Mouse (Mus musculus): ENCODE data around the gene Bex6. TPM values are rescaled to one million over a fixed set of nuclear protein-coding genes. Genes with fewer than 3 reads are reported as not detected.

The Bex6 gene
- total RNA-seq (2021) (not detected), polyA plus RNA-seq (2012; rRNA removed) (not detected in 2 replicates)
- long read RNA-seq = 0 reads

DNA sequence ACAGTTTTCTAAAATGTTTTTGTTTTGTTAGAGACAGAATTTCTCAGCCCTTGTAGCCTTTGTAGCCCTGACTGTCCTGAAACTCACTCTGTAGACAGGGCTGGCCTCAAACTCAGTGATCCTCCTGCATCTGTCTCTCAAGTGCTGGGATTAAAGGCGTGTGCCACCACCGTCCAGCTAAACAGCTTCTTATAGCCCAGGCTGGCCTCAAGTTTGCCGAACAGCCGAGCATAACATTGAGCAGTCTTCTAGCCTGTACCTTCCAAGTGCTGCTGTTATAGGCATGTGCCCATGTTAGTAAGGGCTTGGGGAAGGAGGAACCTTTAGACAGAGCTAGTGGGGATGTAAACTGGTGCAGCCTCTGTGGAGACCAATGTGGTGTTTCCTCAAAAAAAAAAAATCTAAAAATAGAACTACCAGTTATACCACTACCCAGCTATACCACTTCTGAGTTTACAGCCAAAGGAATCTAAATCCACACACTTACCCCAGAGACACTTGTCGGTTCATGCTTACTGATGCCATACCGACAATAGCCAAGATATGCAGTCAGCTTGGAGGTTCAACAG, at the start of gene Bex6:
Bex6 (plus strand) TSS at position 491 of the 569 bp plus-strand sequence.
- Histone ChIP-seq H3K4me1 (ENCODE audit: control insufficient read depth, insufficient read depth, low read length) (no peaks in the 10 kb centered on the region), H3K27ac (no peak within 1 kb of the TSS), H3K27me3 (ENCODE audit: control insufficient read depth, insufficient read depth, low read length) (no peaks in the 10 kb centered on the region), H3K79me2 (replicated peaks; ENCODE audit: control insufficient read depth, insufficient read depth, low read length) (no peaks in the 10 kb centered on the region), H3K36me3 (ENCODE audit: control insufficient read depth, insufficient read depth, low read length) (no peaks in the 10 kb centered on the region; the same call in 1 of the 2 replicates), H3K4me3 (no peak within 1 kb of the TSS), H3K9ac (ENCODE audit: low read depth, low read length) (no peak within 1 kb of the TSS)
- no peak for DNase-seq
- WGBS = 83% methylated on average over 6 of the region's 6 CpGs
- intact Hi-C loops (cut with DNase I) = no loop called here
- TF ChIP-seq POLR2A (IDR thresholded peaks at IDR 0.05; ENCODE audit: insufficient read depth, low read depth, low read length) = no peak
- TF ChIP-seq EP300 (IDR thresholded peaks at IDR 0.05; ENCODE audit: insufficient read depth, low read depth, low read length) = no peak
- TF ChIP-seq CTCF (IDR thresholded peaks at IDR 0.05) = no peak

DNA sequence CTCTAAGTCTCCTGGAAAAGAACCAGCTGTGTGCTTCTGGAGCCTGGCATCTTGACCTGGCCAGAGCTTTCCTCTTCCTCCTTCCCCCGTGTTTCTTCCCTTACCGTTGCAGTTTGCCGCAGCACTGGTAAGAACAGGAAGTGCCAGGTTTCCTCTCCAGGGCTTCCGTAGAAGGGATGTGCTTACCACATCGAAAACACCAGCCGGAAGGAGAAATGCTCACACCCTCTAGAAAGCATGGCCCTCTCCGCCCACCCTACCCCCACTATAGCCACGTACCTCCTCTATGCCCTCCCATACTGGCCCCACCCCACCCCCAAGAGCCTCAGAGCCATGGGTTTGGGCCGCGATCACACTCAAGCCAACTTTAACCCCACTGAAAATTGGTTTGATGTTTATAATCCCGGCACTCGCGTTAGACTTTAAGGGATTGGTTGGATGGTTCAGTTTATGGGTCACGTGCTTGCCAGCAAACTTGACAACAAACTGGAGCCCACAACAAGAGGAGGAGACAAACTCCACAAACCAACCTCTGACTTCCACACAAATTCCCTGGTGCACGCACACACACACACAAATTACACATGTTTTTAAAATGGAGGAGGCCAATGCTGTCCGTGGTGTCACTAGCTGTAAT, 49.3 kb upstream of the Bex6 start:
- no peaks in the 10 kb centered on the region for H3K79me2 ChIP-seq (replicated peaks; ENCODE audit: control insufficient read depth, insufficient read depth, low read length)
- 39% methylated on average over 16 of the region's 16 CpGs for WGBS
- intact Hi-C loops (cut with DNase I) = loop anchor here (2.0 kb wide), 1 partner anchor 46 kb away; no protein-coding TSS in a partner anchor
- peaks cover 4% of the 10 kb centered on the region for H3K4me1 ChIP-seq (ENCODE audit: control insufficient read depth, insufficient read depth, low read length)
- peak; percentile 55 to 76 for DNase-seq
- H3K9ac ChIP-seq (ENCODE audit: low read depth, low read length) = peak overlapping the region; percentile 2
- peak overlapping the region; percentile 65 for H3K27ac ChIP-seq
- H3K4me3 ChIP-seq = peak overlapping the region; percentile 45
- H3K27me3 ChIP-seq (ENCODE audit: control insufficient read depth, insufficient read depth, low read length) = no peaks in the 10 kb centered on the region
- no peaks in the 10 kb centered on the region for H3K36me3 ChIP-seq (ENCODE audit: control insufficient read depth, insufficient read depth, low read length)
- TF ChIP-seq EP300 (IDR thresholded peaks at IDR 0.05; ENCODE audit: insufficient read depth, low read depth, low read length) = 0 out of 2 replicates have a peak, but pooled peaks have one; percentile 54
- TF ChIP-seq POLR2A (IDR thresholded peaks at IDR 0.05; ENCODE audit: insufficient read depth, low read depth, low read length) = peak; percentile 49; the same call in 1 of the 2 replicates
- TF ChIP-seq CTCF (IDR thresholded peaks at IDR 0.05) = no peak

DNA sequence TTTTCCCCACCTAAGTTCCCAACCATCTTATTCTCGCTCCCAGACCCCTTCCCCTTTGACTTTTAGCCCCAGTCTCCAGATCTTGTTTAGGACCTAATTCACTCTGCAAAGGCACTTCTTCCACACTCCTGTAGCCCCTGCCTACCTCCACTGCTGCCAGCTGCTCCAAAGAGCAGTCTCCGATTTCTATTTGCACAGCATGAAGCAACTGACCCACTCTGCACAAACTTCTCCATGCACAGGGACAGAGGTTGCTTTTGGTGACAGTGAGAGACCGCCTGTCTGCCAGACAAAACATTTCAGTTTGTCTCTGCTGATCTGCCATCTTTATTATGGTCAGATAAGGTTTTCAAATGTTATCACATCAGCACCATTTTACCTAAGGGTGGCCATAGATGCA, 46.5 kb upstream of the Bex6 start:
- Histone ChIP-seq H3K4me1 (ENCODE audit: control insufficient read depth, insufficient read depth, low read length) (peaks cover 1% of the 10 kb centered on the region; the same call in 1 of the 2 replicates), H3K9ac (ENCODE audit: low read depth, low read length) (no peak overlapping the region), H3K36me3 (ENCODE audit: control insufficient read depth, insufficient read depth, low read length) (no peaks in the 10 kb centered on the region), H3K27me3 (ENCODE audit: control insufficient read depth, insufficient read depth, low read length) (no peaks in the 10 kb centered on the region), H3K4me3 (no peak overlapping the region), H3K79me2 (replicated peaks; ENCODE audit: control insufficient read depth, insufficient read depth, low read length) (no peaks in the 10 kb centered on the region), H3K27ac (no peak overlapping the region)
- no peak for DNase-seq
- no peak for TF ChIP-seq EP300 (IDR thresholded peaks at IDR 0.05; ENCODE audit: insufficient read depth, low read depth, low read length)
- TF ChIP-seq POLR2A (IDR thresholded peaks at IDR 0.05; ENCODE audit: insufficient read depth, low read depth, low read length) = no peak
- no peak for TF ChIP-seq CTCF (IDR thresholded peaks at IDR 0.05)
- WGBS = 89% methylated on average over 3 of the region's 3 CpGs
- intact Hi-C loops (cut with DNase I) = no loop called here

DNA sequence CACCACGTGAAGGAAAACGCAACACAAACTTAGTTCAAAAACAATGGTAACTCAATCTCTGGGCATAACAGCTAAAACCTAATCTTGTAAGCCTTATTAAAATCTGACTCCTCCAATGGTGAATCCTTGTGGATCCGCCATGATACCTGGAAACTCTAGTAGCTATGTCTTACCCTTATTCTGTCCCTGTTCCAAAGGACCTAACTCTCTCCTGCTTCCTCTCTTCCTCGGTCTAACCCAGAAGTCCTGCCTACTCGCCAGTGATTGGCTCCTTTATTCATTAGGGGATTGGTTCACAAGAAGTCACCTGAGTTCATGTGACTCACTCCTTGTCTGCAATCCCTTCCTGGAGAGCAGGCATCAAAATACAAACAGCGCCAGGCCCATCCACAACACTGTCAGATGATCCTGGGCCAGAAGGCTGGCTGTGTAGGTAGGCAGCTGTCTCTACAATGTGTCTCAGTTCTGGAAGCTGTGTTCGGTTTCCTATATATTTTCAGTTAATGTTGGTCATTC, 43.7 kb upstream of the Bex6 start:
- no peaks in the 10 kb centered on the region for H3K36me3 ChIP-seq (ENCODE audit: control insufficient read depth, insufficient read depth, low read length)
- WGBS = 85% methylated on average over 7 of the region's 7 CpGs
- no peaks in the 10 kb centered on the region for H3K79me2 ChIP-seq (replicated peaks; ENCODE audit: control insufficient read depth, insufficient read depth, low read length)
- no peaks in the 10 kb centered on the region for H3K4me1 ChIP-seq (ENCODE audit: control insufficient read depth, insufficient read depth, low read length)
- TF ChIP-seq POLR2A (IDR thresholded peaks at IDR 0.05; ENCODE audit: insufficient read depth, low read depth, low read length) (no peak), CTCF (IDR thresholded peaks at IDR 0.05) (no peak), EP300 (IDR thresholded peaks at IDR 0.05; ENCODE audit: insufficient read depth, low read depth, low read length) (no peak)
- no peaks in the 10 kb centered on the region for H3K27me3 ChIP-seq (ENCODE audit: control insufficient read depth, insufficient read depth, low read length)
- H3K27ac ChIP-seq = no peak overlapping the region
- intact Hi-C loops (cut with DNase I) = no loop called here
- no peak overlapping the region for H3K9ac ChIP-seq (ENCODE audit: low read depth, low read length)
- no peak for DNase-seq
- H3K4me3 ChIP-seq = no peak overlapping the region

DNA sequence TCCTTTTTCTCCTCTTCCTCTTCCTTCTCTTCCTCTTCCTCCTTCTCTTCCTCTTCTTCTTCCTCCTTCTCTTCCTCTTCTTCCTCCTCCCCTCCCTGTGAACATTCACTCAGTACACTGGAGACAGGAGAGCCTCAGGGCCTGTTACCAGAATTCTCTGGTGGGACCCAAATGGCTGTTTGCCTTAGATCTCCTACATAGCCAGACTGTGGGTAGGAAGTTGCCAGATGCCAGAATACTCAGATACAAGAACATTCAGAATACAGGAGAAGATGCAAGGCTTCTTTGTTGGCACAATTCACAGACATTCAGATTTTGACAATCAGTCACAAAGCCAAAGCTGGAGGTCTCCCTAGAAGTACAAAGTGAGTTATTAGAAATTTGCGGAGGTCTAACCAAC, 40.7 kb upstream of the Bex6 start:
- Histone ChIP-seq H3K36me3 (ENCODE audit: control insufficient read depth, insufficient read depth, low read length) (no peaks in the 10 kb centered on the region), H3K27me3 (ENCODE audit: control insufficient read depth, insufficient read depth, low read length) (no peaks in the 10 kb centered on the region), H3K4me1 (ENCODE audit: control insufficient read depth, insufficient read depth, low read length) (no peaks in the 10 kb centered on the region), H3K27ac (no peak overlapping the region), H3K79me2 (replicated peaks; ENCODE audit: control insufficient read depth, insufficient read depth, low read length) (no peaks in the 10 kb centered on the region), H3K4me3 (no peak overlapping the region), H3K9ac (ENCODE audit: low read depth, low read length) (no peak overlapping the region)
- intact Hi-C loops (cut with DNase I) = no loop called here
- TF ChIP-seq CTCF (IDR thresholded peaks at IDR 0.05) (no peak), EP300 (IDR thresholded peaks at IDR 0.05; ENCODE audit: insufficient read depth, low read depth, low read length) (no peak), POLR2A (IDR thresholded peaks at IDR 0.05; ENCODE audit: insufficient read depth, low read depth, low read length) (no peak)
- 86% methylated on average over 1 of the region's 1 CpGs for WGBS
- no peak for DNase-seq

DNA sequence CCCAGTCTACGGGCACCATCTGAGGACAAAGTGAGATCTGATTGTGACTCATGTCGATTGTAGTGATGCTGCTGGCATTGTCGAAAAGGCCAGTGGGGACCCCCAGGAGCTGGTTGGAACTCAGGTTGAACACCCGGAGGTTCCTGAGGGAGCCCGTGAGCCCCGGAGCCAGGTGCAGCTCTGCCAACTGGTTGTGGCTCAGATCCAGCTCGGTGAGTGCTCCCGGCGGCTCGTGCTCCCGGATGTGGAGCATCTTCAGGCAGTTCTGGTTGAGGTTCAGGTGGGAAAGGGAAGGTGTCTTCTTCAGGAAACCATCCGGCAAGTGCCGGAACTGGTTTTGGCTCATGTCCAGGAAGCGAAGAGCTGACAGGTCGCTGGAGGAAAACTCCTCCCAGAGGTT, 35.9 kb upstream of the Bex6 start:
- no peak for TF ChIP-seq EP300 (IDR thresholded peaks at IDR 0.05; ENCODE audit: insufficient read depth, low read depth, low read length)
- TF ChIP-seq POLR2A (IDR thresholded peaks at IDR 0.05; ENCODE audit: insufficient read depth, low read depth, low read length) = no peak
- TF ChIP-seq CTCF (IDR thresholded peaks at IDR 0.05) = no peak

More for the DNA sequence above, 35.9 kb upstream of the Bex6 start:
- WGBS = 84% methylated on average over 15 of the region's 15 CpGs
- H3K4me1 ChIP-seq (ENCODE audit: control insufficient read depth, insufficient read depth, low read length) = no peaks in the 10 kb centered on the region
- no peak for DNase-seq
- no peaks in the 10 kb centered on the region for H3K36me3 ChIP-seq (ENCODE audit: control insufficient read depth, insufficient read depth, low read length)
- no peak overlapping the region for H3K27ac ChIP-seq
- H3K27me3 ChIP-seq (ENCODE audit: control insufficient read depth, insufficient read depth, low read length) = no peaks in the 10 kb centered on the region
- no peaks in the 10 kb centered on the region for H3K79me2 ChIP-seq (replicated peaks; ENCODE audit: control insufficient read depth, insufficient read depth, low read length)
- no peak overlapping the region for H3K9ac ChIP-seq (ENCODE audit: low read depth, low read length)
- intact Hi-C loops (cut with DNase I) = no loop called here
- no peak overlapping the region for H3K4me3 ChIP-seq
